Mouse (Mus musculus) CH12.LX (cell line): ENCODE results near the gene Cnp. TPM values are rescaled to one million over a fixed set of nuclear protein-coding genes. Genes with fewer than 3 reads are reported as not detected.

Source experiments
- DNase-seq: peaks from one replicate; pipeline ENCODE4 v3.0.0-alpha.2; 2013; ENCODE audit errors: extremely low read depth
- H3K27ac ChIP-seq: 2 replicates; pipeline ENCODE4 v1.5.1; 2012; ENCODE audit warnings: low read depth, mild to moderate bottlenecking, control low read depth, moderate library complexity; ENCODE audit not compliant: insufficient read depth
- H3K27me3 ChIP-seq: replicated peaks from 2 replicates; pipeline ENCODE3; 2012; ENCODE audit warnings: inconsistent platforms
- H3K36me3 ChIP-seq, 2 experiments: replicated peaks in 1 of 2; 2 replicates each; pipeline versions ENCODE3 to v1.6.1; 2012; ENCODE audit warnings: inconsistent platforms in 1 of 2, low read length in 1 of 2, mild to moderate bottlenecking in 1 of 2, mixed read lengths in 1 of 2, moderate library complexity in 1 of 2; ENCODE audit not compliant: control insufficient read depth in 1 of 2, insufficient read depth in 1 of 2
- H3K4me1 ChIP-seq, 2 experiments: 2 replicates each; pipeline ENCODE4 v1.6.1; 2012; ENCODE audit warnings: inconsistent platforms in 1 of 2, moderate library complexity in 1 of 2; ENCODE audit not compliant: insufficient read depth in 2 of 2, control insufficient read depth in 1 of 2
- H3K4me2 ChIP-seq: 2 replicates; pipeline ENCODE4 v1.6.1; 2012; ENCODE audit warnings: low read depth, mild to moderate bottlenecking, control low read depth; ENCODE audit not compliant: poor library complexity, insufficient read depth, severe bottlenecking
- H3K4me3 ChIP-seq, 3 experiments: fragments of 150-350 bp in 1 of 3; sonication (generic) in 1 of 3; replicated peaks in 1 of 3; 2 replicates each; pipeline versions ENCODE3 to v1.5.1; 2011 to 2012; ENCODE audit warnings: low read depth in 2 of 3, low read length in 2 of 3, mild to moderate bottlenecking in 2 of 3, moderate library complexity in 2 of 3, control low read depth in 1 of 3, improper control_type of control experiment in 1 of 3, inconsistent platforms in 1 of 3, mixed read lengths in 1 of 3; ENCODE audit not compliant: poor library complexity in 1 of 3
- H3K79me2 ChIP-seq: replicated peaks from 2 replicates; pipeline ENCODE4 v1.6.1; 2012; ENCODE audit warnings: mild to moderate bottlenecking, moderate library complexity; ENCODE audit not compliant: control insufficient read depth, poor library complexity, insufficient read depth, severe bottlenecking; ENCODE audit errors: extremely low read depth
- H3K9ac ChIP-seq: 2 replicates; pipeline ENCODE4 v1.6.1; 2012; ENCODE audit warnings: low read depth, mild to moderate bottlenecking, control low read depth, moderate library complexity; ENCODE audit not compliant: insufficient read depth
- H3K9me3 ChIP-seq: replicated peaks from 2 replicates; pipeline ENCODE3; 2012; ENCODE audit warnings: low read length, inconsistent platforms, mixed read lengths
- CHD1 ChIP-seq: IDR thresholded peaks from 2 replicates; pipeline ENCODE4 v1.6.1; 2012; ENCODE audit warnings: low read depth, low read length, improper control_type of control experiment, inconsistent platforms
- CHD2 ChIP-seq: IDR thresholded peaks from 2 replicates; pipeline ENCODE4 v1.6.1; 2011; ENCODE audit warnings: low read length, improper control_type of control experiment
- EP300 ChIP-seq: IDR thresholded peaks from 2 replicates; pipeline ENCODE4 v1.6.1; 2011; ENCODE audit warnings: low read length, improper control_type of control experiment
- HCFC1 ChIP-seq: IDR thresholded peaks from 2 replicates; pipeline ENCODE4 v1.6.1; 2012; ENCODE audit warnings: low read depth, mild to moderate bottlenecking, inconsistent platforms, low read length, improper control_type of control experiment
- KAT2A ChIP-seq: IDR thresholded peaks from 2 replicates; pipeline ENCODE4 v1.6.1; 2012; ENCODE audit warnings: low read length, improper control_type of control experiment, inconsistent platforms; ENCODE audit not compliant: insufficient replicate concordance
- MAZ ChIP-seq: IDR thresholded peaks from 2 replicates; pipeline ENCODE4 v1.6.1; 2012; ENCODE audit warnings: low read depth, mild to moderate bottlenecking, inconsistent platforms, low read length, improper control_type of control experiment, moderate library complexity
- MYC ChIP-seq: IDR thresholded peaks from 2 replicates; pipeline ENCODE4 v1.6.1; 2011; ENCODE audit warnings: low read depth, mild to moderate bottlenecking, improper control_type of control experiment, low read length
- NELFE ChIP-seq: IDR thresholded peaks from 2 replicates; pipeline ENCODE4 v1.6.1; 2011; ENCODE audit warnings: low read depth, low read length, improper control_type of control experiment
- POLR2A ChIP-seq: IDR thresholded peaks from 2 replicates; pipeline ENCODE4 v1.6.1; 2011; ENCODE audit warnings: low read depth, mild to moderate bottlenecking, improper control_type of control experiment, low read length
- POLR2AphosphoS2 ChIP-seq: IDR thresholded peaks from 2 replicates; pipeline ENCODE4 v1.6.1; 2011; ENCODE audit warnings: low read depth, low read length, improper control_type of control experiment
- RAD21 ChIP-seq: IDR thresholded peaks from 2 replicates; pipeline ENCODE4 v1.6.1; 2011; ENCODE audit warnings: low read depth, mild to moderate bottlenecking, low read length, improper control_type of control experiment, moderate library complexity
- RCOR1 ChIP-seq: conservative IDR thresholded peaks from 2 replicates; pipeline ENCODE4 v1.6.1; 2012; ENCODE audit warnings: low read depth, mild to moderate bottlenecking, inconsistent platforms, low read length, improper control_type of control experiment
- SIN3A ChIP-seq: IDR thresholded peaks from 2 replicates; pipeline ENCODE4 v1.6.1; 2012; ENCODE audit warnings: low read length, improper control_type of control experiment, inconsistent platforms
- SMC3 ChIP-seq: IDR thresholded peaks from 2 replicates; pipeline ENCODE4 v1.6.1; 2011; ENCODE audit warnings: low read depth, low read length, improper control_type of control experiment
- UBTF ChIP-seq: IDR thresholded peaks from 2 replicates; pipeline ENCODE4 v1.6.1; 2012; ENCODE audit warnings: low read depth, mild to moderate bottlenecking, inconsistent platforms, low read length, improper control_type of control experiment, moderate library complexity
- USF1 ChIP-seq: IDR thresholded peaks from 2 replicates; pipeline ENCODE4 v1.6.1; 2014; ENCODE audit warnings: low read depth, mild to moderate bottlenecking, inconsistent platforms, low read length, improper control_type of control experiment
- USF2 ChIP-seq: conservative IDR thresholded peaks from 2 replicates; pipeline ENCODE4 v1.6.1; 2011; ENCODE audit warnings: low read depth, low read length, improper control_type of control experiment
- ZC3H11A ChIP-seq: IDR thresholded peaks from 2 replicates; pipeline ENCODE4 v1.6.1; 2012; ENCODE audit warnings: low read depth, mild to moderate bottlenecking, inconsistent platforms, low read length, improper control_type of control experiment
- ZKSCAN1 ChIP-seq: IDR thresholded peaks from 2 replicates; pipeline ENCODE4 v1.6.1; 2012; ENCODE audit warnings: low read depth, inconsistent platforms, low read length, improper control_type of control experiment, borderline replicate concordance
- ZMIZ1 ChIP-seq: IDR thresholded peaks from 2 replicates; pipeline ENCODE4 v1.6.1; 2012; ENCODE audit warnings: low read depth, mild to moderate bottlenecking, inconsistent platforms, low read length, improper control_type of control experiment
- dilution Hi-C: fragments of 300-500 bp; cut with MboI; formaldehyde crosslinking; loops from 2 replicates; pipeline ENCODE4 v1.14.3; 2020; ENCODE audit warnings: low sequenced_read_pairs; ENCODE audit not compliant: extremely low pct_unique_long_range_greater_than_20kb, extremely low pct_ligation_motif_present
- in situ Hi-C: fragments of 300-500 bp; cut with MboI; formaldehyde crosslinking; loops from 3 replicates; pipeline ENCODE4 v1.14.3; 2019; ENCODE audit warnings: low sequenced_read_pairs, low pct_ligation_motif_present, low pct_unique_long_range_greater_than_20kb, mixed read lengths
- polyA plus RNA-seq: library from polyadenylated mRNA; unstranded; fragments of >175 nt; gene quantifications from 2 replicates; pipeline ENCODE4 v1.2.1, GENCODE M21; 2012; ENCODE audit warnings: low read depth; ENCODE audit not compliant: insufficient read length
- total RNA-seq, 2 experiments: library from RNA; depleted of rRNA; stranded (reverse); fragments of 300-350 nt in 1 of 2; fragments of >200 nt in 1 of 2; gene quantifications; 2 replicates each; pipeline ENCODE4 v1.2.3; 2012 to 2014

The Cnp gene
- total and polyA plus RNA-seq, 3 experiments, result 77.7 to 87.8 (median 80.2) TPM

DNA sequence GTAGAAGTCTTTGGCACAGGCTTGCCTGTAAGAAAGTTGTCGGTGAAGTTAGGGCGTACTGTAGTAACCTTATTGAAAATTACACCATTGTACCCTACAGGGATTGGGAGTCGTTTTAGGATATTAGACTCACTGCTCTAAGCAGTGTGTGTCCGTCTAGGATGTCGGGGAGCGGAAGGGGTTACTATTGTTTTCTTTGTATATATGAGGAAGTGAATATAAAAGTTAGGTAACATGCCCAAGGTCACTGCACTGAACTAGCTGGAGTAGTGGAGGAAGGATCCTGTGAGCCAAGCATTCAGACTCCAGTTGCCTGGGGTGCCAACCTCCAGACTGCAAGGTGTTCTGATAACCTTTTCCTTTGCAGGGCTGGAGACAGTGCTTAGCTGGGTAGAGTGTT, 27.7 kb upstream of the Cnp start:
- TF ChIP-seq UBTF (no peak), KAT2A (no peak), ZKSCAN1 (no peak), SMC3 (no peak), SIN3A (no peak), RCOR1 (no peak), CHD2 (no peak), HCFC1 (no peak), RAD21 (no peak), MYC (no peak), EP300 (no peak), ZC3H11A (no peak), ZMIZ1 (no peak), USF1 (no peak), USF2 (no peak), POLR2A (no peak), CHD1 (no peak), POLR2AphosphoS2 (no peak), NELFE (no peak)
- Histone ChIP-seq H3K36me3 (no peaks in the 10 kb centered on the region), H3K79me2 (no peaks in the 10 kb centered on the region), H3K4me1 (peaks cover 19 to 39% of the 10 kb centered on the region in 2 experiments), H3K27me3 (peaks cover 4% of the 10 kb centered on the region), H3K4me2 (no peak overlapping the region), H3K9me3 (no peaks in the 10 kb centered on the region), H3K9ac (no peak overlapping the region), H3K4me3 (no peak overlapping the region), H3K27ac (no peak overlapping the region)
- no peak for DNase-seq
- in situ Hi-C loops, result no loop called here
- dilution Hi-C loops, result no loop called here

DNA sequence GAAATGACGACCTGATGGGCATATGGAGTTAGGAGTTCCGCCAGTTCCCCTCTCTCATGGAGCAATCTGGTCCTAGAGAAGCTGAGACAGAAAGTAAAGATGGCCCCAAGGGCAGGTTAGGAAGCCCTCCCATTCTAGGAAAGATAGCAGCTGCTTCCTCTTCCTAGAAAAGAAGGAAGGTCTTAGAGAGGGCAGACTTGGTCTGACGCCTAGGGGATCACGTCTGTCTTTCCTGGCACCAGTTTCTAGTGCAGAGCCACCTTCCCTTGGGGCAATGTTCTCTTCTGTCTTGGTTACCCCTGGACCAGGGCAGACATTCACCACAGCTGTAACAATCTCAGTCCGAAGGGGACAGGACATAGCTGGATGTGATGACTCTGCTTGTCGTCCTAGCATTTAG, 26.6 kb upstream of the Cnp start:
- Histone ChIP-seq H3K27me3 (peaks cover 2% of the 10 kb centered on the region), H3K4me2 (no peak overlapping the region), H3K79me2 (no peaks in the 10 kb centered on the region), H3K4me3 (no peak overlapping the region), H3K4me1 (peaks cover 21 to 43% of the 10 kb centered on the region in 2 experiments), H3K27ac (no peak overlapping the region), H3K9me3 (no peaks in the 10 kb centered on the region), H3K36me3 (no peaks in the 10 kb centered on the region), H3K9ac (no peak overlapping the region)
- no peak for TF ChIP-seq RAD21
- no peak for TF ChIP-seq MAZ
- TF ChIP-seq USF1, result no peak
- TF ChIP-seq SMC3, result no peak
- TF ChIP-seq POLR2AphosphoS2, result no peak
- TF ChIP-seq USF2, result no peak
- no peak for DNase-seq
- dilution Hi-C loops (no loop called here), in situ Hi-C loops (no loop called here)
